Mouse (Mus musculus): ENCODE results near the gene Hist1h1e. TPM values are rescaled to one million over a fixed set of nuclear protein-coding genes. Genes with fewer than 3 reads are reported as not detected.
"Not testable (repeated sequence)": the region's sequence is repeated elsewhere in the genome, so short reads cannot be mapped to it uniquely, and the experiment has no call there.

Gene Hist1h1e
- polyA plus RNA-seq (2012; rRNA removed), result 2.9 and 3.7 TPM in 2 replicates

- H3K36me3 ChIP-seq (ENCODE audit: control insufficient read depth, insufficient read depth, low read length); H3K4me1 ChIP-seq (ENCODE audit: control insufficient read depth, insufficient read depth, insufficient read length); H3K27me3 ChIP-seq (ENCODE audit: control insufficient read depth, insufficient read depth, low read length): not testable (repeated sequence)
- Histone ChIP-seq H3K4me3 (ENCODE audit: extremely low read depth, insufficient read depth, insufficient read length) (peak within 1 kb of the TSS; percentile 58), H3K27ac (ENCODE audit: insufficient read depth, low read length) (peak within 1 kb of the TSS; percentile 85)
- WGBS, result under 1% methylated on average over 53 of the region's 53 CpGs
- peak; percentile 96 for TF ChIP-seq POLR2A (IDR thresholded peaks at IDR 0.05; ENCODE audit: low read depth, low read length)
- DNase-seq (ENCODE audit: low read depth in 1 of 2, low spot score in 2 of 2), result peak; percentile 74 to 88
These were observed at the start of gene Hist1h1e for GRCm38 (mm10) chr13:23622175-23622671. Gene Hist1h1e (minus strand): TSS chr13:23622558.

- TF ChIP-seq POLR2A (IDR thresholded peaks at IDR 0.05; ENCODE audit: low read depth, low read length), result no peak
- H3K4me1 ChIP-seq (ENCODE audit: control insufficient read depth, insufficient read depth, insufficient read length), result no peaks in the 10 kb centered on the region
- WGBS, result 64% methylated on average over 3 of the region's 3 CpGs
These were observed 40.2 kb upstream of the Hist1h1e start for GRCm38 (mm10) chr13:23662536-23662935.

GRCm38 (mm10) chr13:23659636-23660366 is 37.4 kb upstream of the Hist1h1e start:
- Histone ChIP-seq H3K36me3 (ENCODE audit: control insufficient read depth, insufficient read depth, low read length) (no peaks in the 10 kb centered on the region), H3K4me3 (ENCODE audit: extremely low read depth, insufficient read depth, insufficient read length) (no peak overlapping the region), H3K27ac (ENCODE audit: insufficient read depth, low read length) (no peak overlapping the region), H3K27me3 (ENCODE audit: control insufficient read depth, insufficient read depth, low read length) (no peaks in the 10 kb centered on the region), H3K4me1 (ENCODE audit: control insufficient read depth, insufficient read depth, insufficient read length) (no peaks in the 10 kb centered on the region)
- DNase-seq (ENCODE audit: low read depth in 1 of 2, low spot score in 2 of 2), result no peak
- 55% methylated on average over 6 of the region's 6 CpGs for WGBS
- no peak for TF ChIP-seq POLR2A (IDR thresholded peaks at IDR 0.05; ENCODE audit: low read depth, low read length)
- TF ChIP-seq CTCF (IDR thresholded peaks at IDR 0.05; ENCODE audit: extremely low read depth, insufficient read depth, insufficient read length, insufficient replicate concordance), result no peak

More at GRCm38 (mm10) chr13:23662536-23662935, 40.2 kb upstream of the Hist1h1e start:
- H3K27me3 ChIP-seq (ENCODE audit: control insufficient read depth, insufficient read depth, low read length), result no peaks in the 10 kb centered on the region
- H3K27ac ChIP-seq (ENCODE audit: insufficient read depth, low read length), result no peak overlapping the region
- H3K36me3 ChIP-seq (ENCODE audit: control insufficient read depth, insufficient read depth, low read length), result no peaks in the 10 kb centered on the region
- H3K4me3 ChIP-seq (ENCODE audit: extremely low read depth, insufficient read depth, insufficient read length), result no peak overlapping the region
- no peak for DNase-seq (ENCODE audit: low read depth in 1 of 2, low spot score in 2 of 2)

- H3K36me3 ChIP-seq (ENCODE audit: control insufficient read depth, insufficient read depth, low read length), result no peaks in the 10 kb centered on the region
- no peak overlapping the region for H3K4me3 ChIP-seq (ENCODE audit: extremely low read depth, insufficient read depth, insufficient read length)
- WGBS, result 11% methylated on average over 1 of the region's 1 CpGs
- TF ChIP-seq POLR2A (IDR thresholded peaks at IDR 0.05; ENCODE audit: low read depth, low read length) (no peak), CTCF (IDR thresholded peaks at IDR 0.05; ENCODE audit: extremely low read depth, insufficient read depth, insufficient read length, insufficient replicate concordance) (no peak)
- no peak overlapping the region for H3K27ac ChIP-seq (ENCODE audit: insufficient read depth, low read length)
- H3K4me1 ChIP-seq (ENCODE audit: control insufficient read depth, insufficient read depth, insufficient read length), result no peaks in the 10 kb centered on the region
- H3K27me3 ChIP-seq (ENCODE audit: control insufficient read depth, insufficient read depth, low read length), result no peaks in the 10 kb centered on the region
- peak in 1 of 2 experiments; percentile 10 for DNase-seq (ENCODE audit: low read depth in 1 of 2, low spot score in 2 of 2)
These were observed 8.3 kb upstream of the Hist1h1e start for GRCm38 (mm10) chr13:23630653-23631052.

GRCm38 (mm10) chr13:23622861-23623450 is 598 bp upstream of the Hist1h1e start:
- no peak overlapping the region for H3K4me3 ChIP-seq (ENCODE audit: extremely low read depth, insufficient read depth, insufficient read length)
- no peaks in the 10 kb centered on the region for H3K27me3 ChIP-seq (ENCODE audit: control insufficient read depth, insufficient read depth, low read length)
- no peak for DNase-seq (ENCODE audit: low read depth in 1 of 2, low spot score in 2 of 2)
- WGBS, result 21% methylated on average over 7 of the region's 7 CpGs
- TF ChIP-seq CTCF (IDR thresholded peaks at IDR 0.05; ENCODE audit: extremely low read depth, insufficient read depth, insufficient read length, insufficient replicate concordance), result no peak
- no peak for TF ChIP-seq POLR2A (IDR thresholded peaks at IDR 0.05; ENCODE audit: low read depth, low read length)
- peaks cover 2% of the 10 kb centered on the region; the same call in 1 of the 2 replicates for H3K4me1 ChIP-seq (ENCODE audit: control insufficient read depth, insufficient read depth, insufficient read length)
- H3K36me3 ChIP-seq (ENCODE audit: control insufficient read depth, insufficient read depth, low read length), result no peaks in the 10 kb centered on the region
- peak overlapping the region; percentile 64 for H3K27ac ChIP-seq (ENCODE audit: insufficient read depth, low read length)

GRCm38 (mm10) chr13:23621532-23622174 is 705 bp downstream of the Hist1h1e start:
- TF ChIP-seq POLR2A (IDR thresholded peaks at IDR 0.05; ENCODE audit: low read depth, low read length) (no peak; the same call in 1 of the 2 replicates), CTCF (IDR thresholded peaks at IDR 0.05; ENCODE audit: extremely low read depth, insufficient read depth, insufficient read length, insufficient replicate concordance) (no peak)
- no peaks in the 10 kb centered on the region for H3K36me3 ChIP-seq (ENCODE audit: control insufficient read depth, insufficient read depth, low read length)
- H3K4me1 ChIP-seq (ENCODE audit: control insufficient read depth, insufficient read depth, insufficient read length), result peaks cover 2% of the 10 kb centered on the region; the same call in 1 of the 2 replicates
- DNase-seq (ENCODE audit: low read depth in 1 of 2, low spot score in 2 of 2), result peak; percentile 70 to 82
- peak overlapping the region; percentile 85 for H3K27ac ChIP-seq (ENCODE audit: insufficient read depth, low read length)
- H3K4me3 ChIP-seq (ENCODE audit: extremely low read depth, insufficient read depth, insufficient read length), result peak overlapping the region; percentile 58
- WGBS, result under 1% methylated on average over 18 of the region's 18 CpGs
- H3K27me3 ChIP-seq (ENCODE audit: control insufficient read depth, insufficient read depth, low read length), result no peaks in the 10 kb centered on the region
